Mouse (Mus musculus): ENCODE results near the gene Cd24a. TPM values are rescaled to one million over a fixed set of nuclear protein-coding genes. Genes with fewer than 3 reads are reported as not detected.

Gene Cd24a
- polyA plus RNA-seq, 1 experiment: 348 TPM

DNA sequence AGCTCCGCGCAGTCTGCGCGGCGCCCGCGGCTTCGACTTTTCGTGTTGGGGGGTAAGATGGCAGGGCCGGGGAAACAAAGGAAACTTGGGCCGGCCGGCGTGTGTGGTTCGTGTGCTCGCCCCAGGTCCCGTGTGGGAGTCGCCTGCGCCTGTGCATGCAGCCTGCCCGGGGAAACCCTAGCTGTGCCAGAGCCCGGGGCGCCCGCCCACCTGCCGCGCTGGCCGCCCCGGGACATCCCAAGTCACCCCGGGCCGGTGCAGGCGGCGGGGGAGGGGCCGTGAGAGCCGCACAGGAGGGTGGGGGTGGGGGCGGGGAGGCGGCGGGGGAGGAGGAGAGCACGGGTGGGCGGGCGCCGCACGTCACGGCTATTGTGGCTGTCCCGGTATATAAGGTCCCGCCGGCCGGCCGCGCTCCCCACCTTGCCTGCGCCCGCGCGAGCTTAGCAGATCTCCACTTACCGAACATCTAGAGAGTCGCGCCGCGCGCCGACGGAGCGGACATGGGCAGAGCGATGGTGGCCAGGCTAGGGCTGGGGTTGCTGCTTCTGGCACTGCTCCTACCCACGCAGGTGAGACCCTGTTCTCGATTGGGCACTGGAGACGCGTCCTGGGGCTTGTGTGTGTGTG lies 783 bp downstream of the Cd24a start:
- H3K27me3 ChIP-seq (ENCODE audit: control insufficient read depth): peaks cover 11% of the 10 kb centered on the region; the same call in 1 of the 2 replicates
- TF ChIP-seq GATA1 (IDR thresholded peaks at IDR 0.05; ENCODE audit: low read length) (no peak), TAL1 (IDR thresholded peaks at IDR 0.05; ENCODE audit: low read length) (no peak)
- peaks cover 67% of the 10 kb centered on the region for H3K4me1 ChIP-seq (ENCODE audit: control insufficient read depth)

DNA sequence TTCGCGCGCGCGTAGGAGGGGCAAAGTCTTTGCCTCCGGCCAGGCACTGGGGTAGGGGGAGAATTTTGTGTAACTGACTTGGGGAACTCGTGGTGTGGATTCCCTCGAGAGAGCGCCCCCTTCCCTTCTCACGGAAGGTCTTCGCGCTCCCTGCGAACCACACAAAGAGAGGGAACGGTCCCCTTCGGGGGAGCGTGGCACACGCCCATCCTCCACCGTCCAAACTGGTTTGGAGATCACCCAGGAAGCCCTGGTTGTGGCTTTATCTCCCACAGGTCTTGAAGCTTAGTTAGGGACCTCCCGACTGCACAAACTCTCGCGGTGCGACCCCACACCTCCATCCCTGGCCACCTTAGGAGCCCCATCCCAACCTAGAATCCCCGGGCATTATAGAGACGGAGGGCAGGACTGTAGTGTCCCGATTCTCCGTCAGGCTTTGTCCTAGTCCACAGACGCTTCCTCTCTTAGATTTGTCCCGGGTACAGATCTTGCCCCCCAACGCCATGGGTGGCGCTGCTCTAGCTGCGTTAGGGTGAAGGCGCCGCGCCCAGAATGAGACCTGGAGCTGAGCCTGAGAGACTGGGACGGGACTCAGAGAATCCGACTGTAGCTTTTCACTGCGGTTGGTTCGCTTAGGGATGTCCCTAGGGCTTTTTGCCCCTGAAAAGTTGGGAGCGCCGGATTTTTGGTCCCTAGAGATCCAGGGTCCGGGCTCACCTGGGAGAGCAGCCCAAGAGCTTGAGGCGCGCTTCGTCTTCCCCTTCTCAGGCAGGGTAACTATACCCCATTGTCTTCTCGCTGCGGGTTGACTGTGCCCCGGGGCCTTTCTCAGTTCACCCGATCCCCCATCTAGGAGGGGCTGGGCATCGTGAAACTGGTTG lies 1.5 kb downstream of the Cd24a start:
- Histone ChIP-seq H3K36me3 (ENCODE audit: control insufficient read depth) (peaks cover 62% of the 10 kb centered on the region), H3K9me3 (ENCODE audit: control insufficient read depth, low read length) (peaks cover 6% of the 10 kb centered on the region), H3K4me3 (replicated peaks) (peak overlapping the region; percentile 70), H3K4me1 (ENCODE audit: control insufficient read depth) (peaks cover 69% of the 10 kb centered on the region), H3K27me3 (ENCODE audit: control insufficient read depth) (peaks cover 11% of the 10 kb centered on the region; the same call in 1 of the 2 replicates)
- TF ChIP-seq GATA1 (IDR thresholded peaks at IDR 0.05; ENCODE audit: low read length) (no peak), TAL1 (IDR thresholded peaks at IDR 0.05; ENCODE audit: low read length) (no peak)

More for the DNA sequence above, 783 bp downstream of the Cd24a start:
- peaks cover 55% of the 10 kb centered on the region for H3K36me3 ChIP-seq (ENCODE audit: control insufficient read depth)
- peaks cover 6% of the 10 kb centered on the region for H3K9me3 ChIP-seq (ENCODE audit: control insufficient read depth, low read length)
- peak overlapping the region; percentile 70 for H3K4me3 ChIP-seq (replicated peaks)

DNA sequence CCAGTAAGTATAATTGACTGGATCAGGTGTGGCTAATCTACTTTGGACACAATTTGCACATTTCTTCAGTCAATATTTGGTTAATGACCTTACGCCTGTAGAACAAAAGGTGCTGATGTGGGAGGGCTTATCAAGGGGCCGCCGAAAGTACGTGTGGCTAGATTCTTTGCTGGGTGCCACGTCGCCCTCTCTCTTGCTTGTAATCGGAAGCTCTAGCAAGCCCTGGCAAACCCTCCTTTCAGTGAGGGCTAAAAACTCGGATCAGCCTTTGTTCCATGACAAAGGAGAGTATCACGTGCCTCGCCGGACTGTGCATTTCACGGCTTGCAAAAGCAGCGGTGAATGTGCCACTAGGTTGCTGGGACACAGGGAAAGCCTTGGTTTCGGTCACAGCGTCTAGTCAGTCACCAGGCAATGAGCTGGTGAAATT lies 2.6 kb downstream of the Cd24a start:
- H3K4me3 ChIP-seq (replicated peaks): peak overlapping the region; percentile 70
- peaks cover 70% of the 10 kb centered on the region for H3K4me1 ChIP-seq (ENCODE audit: control insufficient read depth)
- peaks cover 6% of the 10 kb centered on the region for H3K9me3 ChIP-seq (ENCODE audit: control insufficient read depth, low read length)
- peaks cover 73% of the 10 kb centered on the region for H3K36me3 ChIP-seq (ENCODE audit: control insufficient read depth)
- H3K27me3 ChIP-seq (ENCODE audit: control insufficient read depth): peaks cover 11% of the 10 kb centered on the region; the same call in 1 of the 2 replicates
- TF ChIP-seq TAL1 (IDR thresholded peaks at IDR 0.05; ENCODE audit: low read length) (no peak), GATA1 (IDR thresholded peaks at IDR 0.05; ENCODE audit: low read length) (no peak)

DNA sequence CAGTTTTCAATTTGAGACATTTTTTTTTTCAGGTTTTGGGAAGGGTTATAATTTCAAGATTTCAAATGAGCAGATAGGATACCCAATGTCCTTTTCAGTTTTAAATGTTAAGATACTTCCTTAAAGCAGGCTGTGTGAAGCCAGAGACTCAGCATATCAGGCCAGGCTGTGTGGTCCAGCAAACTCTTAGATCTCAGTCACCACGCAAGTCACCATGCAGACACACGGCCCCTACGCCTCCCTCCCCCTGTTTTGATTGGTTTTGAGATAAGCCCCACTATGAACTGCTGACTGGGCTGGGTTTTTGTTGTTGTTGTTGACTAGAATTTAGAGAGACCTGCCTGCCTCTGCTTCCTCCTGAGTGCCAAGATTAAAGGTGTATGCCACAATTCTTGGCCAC lies 3.2 kb downstream of the Cd24a start:
- TF ChIP-seq GATA1 (IDR thresholded peaks at IDR 0.05; ENCODE audit: low read length) (peak; percentile 83), TAL1 (IDR thresholded peaks at IDR 0.05; ENCODE audit: low read length) (no peak)
- Histone ChIP-seq H3K36me3 (ENCODE audit: control insufficient read depth) (peaks cover 78% of the 10 kb centered on the region), H3K4me3 (replicated peaks) (peak overlapping the region; percentile 70), H3K4me1 (ENCODE audit: control insufficient read depth) (peaks cover 68% of the 10 kb centered on the region), H3K27me3 (ENCODE audit: control insufficient read depth) (peaks cover 11% of the 10 kb centered on the region; the same call in 1 of the 2 replicates), H3K9me3 (ENCODE audit: control insufficient read depth, low read length) (peaks cover 6% of the 10 kb centered on the region)

DNA sequence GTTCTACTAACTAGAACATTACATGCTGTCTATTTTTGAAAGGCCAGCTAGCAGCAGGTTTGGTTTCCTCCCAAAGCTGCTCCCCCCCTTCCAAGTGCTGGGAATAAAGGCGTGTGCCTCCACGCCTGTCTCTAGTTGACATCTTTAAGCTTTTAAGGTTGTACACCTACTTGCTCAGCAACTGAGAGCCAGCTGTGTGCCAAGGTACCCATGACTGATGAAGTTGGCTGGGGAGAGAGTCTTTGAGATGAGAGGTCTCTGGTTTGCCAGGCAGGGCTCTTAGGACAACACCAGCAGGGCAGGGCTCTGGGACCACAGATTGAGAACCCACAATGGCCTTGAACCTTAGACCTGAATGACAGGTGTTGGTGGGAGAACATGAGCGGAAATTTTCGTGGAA lies 6.5 kb downstream of the Cd24a start:
- Histone ChIP-seq H3K36me3 (ENCODE audit: control insufficient read depth) (peaks cover 92% of the 10 kb centered on the region), H3K27me3 (ENCODE audit: control insufficient read depth) (peaks cover 6% of the 10 kb centered on the region; the same call in 1 of the 2 replicates), H3K4me3 (replicated peaks) (peak overlapping the region; percentile 23), H3K4me1 (ENCODE audit: control insufficient read depth) (peaks cover 77% of the 10 kb centered on the region), H3K9me3 (ENCODE audit: control insufficient read depth, low read length) (peaks cover 6% of the 10 kb centered on the region)
- TF ChIP-seq TAL1 (IDR thresholded peaks at IDR 0.05; ENCODE audit: low read length) (no peak), GATA1 (IDR thresholded peaks at IDR 0.05; ENCODE audit: low read length) (no peak)

DNA sequence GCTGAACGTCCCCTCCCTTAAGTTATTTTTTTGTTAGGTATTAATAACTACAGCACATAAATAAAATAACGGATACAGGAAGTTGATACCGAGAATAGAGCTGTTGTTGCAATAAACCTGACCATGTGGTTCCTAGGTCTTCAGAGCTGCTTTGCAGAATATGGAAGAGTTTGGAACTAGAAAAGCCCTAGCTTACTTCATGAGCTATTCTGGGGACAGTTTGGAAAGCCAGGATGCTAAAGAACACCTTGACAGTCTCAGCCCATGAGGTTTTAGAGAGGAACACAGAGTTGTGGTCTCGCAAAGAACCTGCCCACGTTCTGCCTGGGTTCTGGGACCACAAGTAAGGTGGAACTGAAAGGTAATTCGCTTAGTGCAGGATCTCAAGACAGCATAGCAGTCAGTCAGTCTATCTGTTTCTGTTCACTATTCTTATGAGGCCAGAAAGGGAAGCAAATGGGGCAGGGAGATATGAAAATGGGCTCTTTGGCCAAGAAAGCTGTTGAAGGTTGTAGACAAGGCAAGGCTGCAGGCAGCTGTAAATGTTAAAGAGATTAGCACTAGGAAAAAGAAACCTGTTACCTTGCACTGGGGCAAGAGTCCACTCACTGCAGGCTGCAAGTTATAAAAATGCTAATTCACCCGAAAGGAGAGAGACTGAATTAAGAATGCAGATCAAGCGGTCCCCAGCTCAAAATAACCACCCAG lies 10.5 kb downstream of the Cd24a start:
- Histone ChIP-seq H3K36me3 (ENCODE audit: control insufficient read depth) (peaks cover 76% of the 10 kb centered on the region), H3K27me3 (ENCODE audit: control insufficient read depth) (no peaks in the 10 kb centered on the region), H3K9me3 (ENCODE audit: control insufficient read depth, low read length) (peaks cover 3% of the 10 kb centered on the region; the same call in 1 of the 2 replicates), H3K4me3 (replicated peaks) (no peak overlapping the region), H3K4me1 (ENCODE audit: control insufficient read depth) (peaks cover 93% of the 10 kb centered on the region)
- no peak for TF ChIP-seq GATA1 (IDR thresholded peaks at IDR 0.05; ENCODE audit: low read length)
- no peak for TF ChIP-seq TAL1 (IDR thresholded peaks at IDR 0.05; ENCODE audit: low read length)

DNA sequence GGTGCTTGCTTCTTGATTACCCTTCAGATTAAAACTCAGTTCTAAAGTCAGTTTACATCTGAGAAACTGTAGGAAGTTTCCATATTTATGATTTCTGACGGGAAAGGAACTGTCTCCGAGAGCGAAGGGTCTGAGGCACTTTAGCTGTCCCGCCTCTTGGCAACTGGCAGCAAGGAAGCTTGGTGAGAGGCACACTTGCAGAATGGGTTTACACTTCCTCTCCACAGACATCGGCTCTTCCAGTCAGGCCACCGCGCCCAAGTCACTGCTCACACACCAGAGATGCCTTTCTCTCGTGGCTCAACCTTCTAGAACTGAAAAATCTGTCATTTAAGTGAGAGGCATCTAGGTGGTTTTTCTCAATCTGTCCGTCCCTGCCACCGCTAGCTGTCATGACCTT lies 13.4 kb downstream of the Cd24a start:
- H3K9me3 ChIP-seq (ENCODE audit: control insufficient read depth, low read length): peaks cover 3% of the 10 kb centered on the region; the same call in 1 of the 2 replicates
- no peaks in the 10 kb centered on the region for H3K27me3 ChIP-seq (ENCODE audit: control insufficient read depth)
- no peak for TF ChIP-seq TAL1 (IDR thresholded peaks at IDR 0.05; ENCODE audit: low read length)
- TF ChIP-seq GATA1 (IDR thresholded peaks at IDR 0.05; ENCODE audit: low read length): no peak
- peaks cover 70% of the 10 kb centered on the region for H3K36me3 ChIP-seq (ENCODE audit: control insufficient read depth)
- H3K4me1 ChIP-seq (ENCODE audit: control insufficient read depth): peaks cover 96% of the 10 kb centered on the region
- no peak overlapping the region for H3K4me3 ChIP-seq (replicated peaks)

DNA sequence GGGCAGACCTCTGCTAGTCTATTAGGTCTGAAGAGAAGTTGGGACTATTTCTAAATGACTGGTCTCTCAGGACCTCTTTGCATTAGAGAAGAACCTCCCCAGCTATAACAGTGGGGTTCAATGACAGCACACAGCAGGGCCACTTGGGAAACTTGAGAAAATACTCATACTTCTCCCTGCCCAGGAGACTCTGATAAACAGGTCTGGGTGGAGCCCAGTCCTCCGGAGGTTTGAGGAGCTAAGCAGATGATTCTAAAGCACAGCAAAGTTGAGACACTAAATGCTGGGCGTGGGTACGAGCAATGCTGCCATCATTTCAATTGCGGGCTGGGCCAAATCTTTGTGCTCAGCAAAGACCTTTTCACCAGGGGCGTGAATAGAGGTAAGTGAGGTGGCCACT lies 15.1 kb downstream of the Cd24a start:
- peaks cover 68% of the 10 kb centered on the region for H3K36me3 ChIP-seq (ENCODE audit: control insufficient read depth)
- peak overlapping the region; percentile 63 for H3K4me3 ChIP-seq (replicated peaks)
- H3K9me3 ChIP-seq (ENCODE audit: control insufficient read depth, low read length): peaks cover 3% of the 10 kb centered on the region; the same call in 1 of the 2 replicates
- TF ChIP-seq TAL1 (IDR thresholded peaks at IDR 0.05; ENCODE audit: low read length) (no peak), GATA1 (IDR thresholded peaks at IDR 0.05; ENCODE audit: low read length) (no peak)
- no peaks in the 10 kb centered on the region for H3K27me3 ChIP-seq (ENCODE audit: control insufficient read depth)
- peaks cover 96% of the 10 kb centered on the region for H3K4me1 ChIP-seq (ENCODE audit: control insufficient read depth)
